Mouse (Mus musculus): ENCODE measurements at regions not wholly inside any gene's neighbourhood (a gene's known extent, or its start where the extent isn't known, plus 50 kb on each side); places are given as distances from the start of the nearest gene placed in this dataset.

DNA sequence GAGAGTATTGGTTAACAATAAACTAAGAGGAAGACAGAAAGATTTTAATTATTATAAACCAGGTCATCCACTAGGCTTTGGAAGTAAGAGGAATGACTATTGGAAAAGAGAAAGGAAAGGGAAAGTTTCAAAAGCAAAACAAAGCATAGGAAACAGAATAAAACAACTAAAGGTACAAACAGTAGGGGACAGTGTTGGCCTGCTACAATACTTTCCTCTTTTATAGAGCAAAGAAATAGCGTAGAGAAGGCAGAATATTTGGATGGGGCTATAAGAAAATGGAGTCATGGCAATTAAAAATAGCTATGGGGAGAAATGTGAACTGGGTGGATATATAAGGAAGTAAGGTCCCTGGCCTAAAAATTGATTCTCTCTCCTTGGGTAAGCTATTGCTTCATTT lies 347.5 kb upstream of the Eda2r start:
- TF ChIP-seq EP300 (IDR thresholded peaks at IDR 0.05; ENCODE audit: low read depth) (no peak), CTCF (IDR thresholded peaks at IDR 0.05; ENCODE audit: low read depth) (no peak)

All from liver, postnatal 0 days (tissue).